Comparison of ENCODE assay signal across 29 mouse cellular contexts in genomic region chr3:55115989-55116388, GRCm38 (mm10). TPM values are rescaled to one million over a fixed set of nuclear protein-coding genes. Genes with fewer than 3 reads are reported as not detected.
DNase-seq lines count a peak whose midpoint lies in the region; ATAC-seq and TF ChIP-seq lines count a peak whose summit lies in the region.
"Had no signal": no experiment of that assay in that cellular context is flagged by ENCODE, and none has a peak within 500 bp of the region (broad histone marks: within the 10 kb centered on the region; RNA-seq: fewer than 3 reads in every experiment).

No protein-coding gene starts in this region.

- no peak overlapping the region for H3K27ac ChIP-seq in heart, embryonic 10.5 days
- 0 out of 2 replicates have a peak overlapping the region, but pooled peaks have one; percentile 32 for H3K27ac ChIP-seq in heart, embryonic 12.5 days (ENCODE audit: poor library complexity, severe bottlenecking)
- H3K27ac ChIP-seq: hindbrain, embryonic 15.5 days; kidney, embryonic 15.5 days; limb, embryonic 10.5 days; neural tube, embryonic 13.5 days had no signal

- no peak overlapping the region for H3K4me3 ChIP-seq in heart, embryonic 10.5 days
- no peak overlapping the region for H3K4me3 ChIP-seq in C2C12 (ENCODE audit: insufficient read depth, poor library complexity, severe bottlenecking)
- H3K4me3 ChIP-seq in heart, embryonic 12.5 days = no peak overlapping the region
- H3K4me3 ChIP-seq: hindbrain, embryonic 15.5 days; kidney, embryonic 15.5 days; limb, embryonic 10.5 days; neural tube, embryonic 13.5 days had no signal

- H3K9me3 ChIP-seq in heart, embryonic 10.5 days = no peaks in the 10 kb centered on the region
- no peaks in the 10 kb centered on the region for H3K9me3 ChIP-seq in heart, embryonic 12.5 days (replicated peaks)
- H3K9me3 ChIP-seq: hindbrain, embryonic 15.5 days; kidney, embryonic 15.5 days; limb, embryonic 10.5 days; neural tube, embryonic 13.5 days had no signal

- H3K4me2 ChIP-seq in heart, embryonic 12.5 days = 0 out of 2 replicates have a peak overlapping the region, but pooled peaks have one; percentile 15
- H3K4me2 ChIP-seq: hindbrain, embryonic 15.5 days; kidney, embryonic 15.5 days; neural tube, embryonic 13.5 days had no signal

- 56% methylated on average over 8 of the region's 8 CpGs for WGBS in heart, embryonic 10.5 days
- 48% methylated on average over 8 of the region's 8 CpGs for WGBS in heart, embryonic 12.5 days

- peaks cover 67% of the 10 kb centered on the region for H3K79me3 ChIP-seq in C2C12 (ENCODE audit: low read depth)

- no peak overlapping the region for H3K9ac ChIP-seq in heart, embryonic 12.5 days
- H3K9ac ChIP-seq: hindbrain, embryonic 15.5 days; kidney, embryonic 15.5 days; neural tube, embryonic 13.5 days had no signal

- peak; percentile 20 to 30 for DNase-seq in heart, adult 9 months (ENCODE audit: low spot score in 2 of 2)
- DNase-seq in heart, embryonic 10.5 days (ENCODE audit: low spot score) = no peak
- peak; percentile 44 to 63 for DNase-seq in heart, postnatal 10 days
- no peak for DNase-seq in testis, postnatal 14 days (ENCODE audit: low spot score)
- DNase-seq in urinary bladder, postnatal 4 days (ENCODE audit: low spot score in 2 of 2) = no peak
- DNase-seq: adrenal gland, adult 8-10 months; B cell, adult 2 months; cerebellum, adult 2 months; gastrocnemius, postnatal 14 days; liver; lung, postnatal 4 days; midbrain, embryonic 14.5 days; retina, postnatal 1 day; right cerebral cortex, postnatal 25 days; spleen, adult 18-20 months; thymus, postnatal 14 days had no signal

- intact Hi-C loops in heart, postnatal 10 days (cut with DNase I) = no loop called here

- peaks cover 42% of the 10 kb centered on the region for H3K4me1 ChIP-seq in heart, embryonic 10.5 days
- peaks cover 50% of the 10 kb centered on the region for H3K4me1 ChIP-seq in heart, embryonic 12.5 days (replicated peaks)

- H3ac ChIP-seq in C2C12 (ENCODE audit: control insufficient read depth, insufficient read length, low read depth) = no peak overlapping the region

- no peak for ATAC-seq in heart, embryonic 12.5 days (ENCODE audit: insufficient number of reproducible peaks, low FRiP score)
- ATAC-seq: activated CD4-positive, CD25-positive, alpha-beta regulatory T cell, adult 4 months; forebrain, embryonic 16.5 days had no signal

- H3K36me3 ChIP-seq in heart, embryonic 10.5 days = peaks cover 41% of the 10 kb centered on the region
- peaks cover 42% of the 10 kb centered on the region for H3K36me3 ChIP-seq in C2C12 (ENCODE audit: control insufficient read depth, insufficient read depth)
- H3K36me3 ChIP-seq in heart, embryonic 12.5 days = peaks cover 39% of the 10 kb centered on the region

- no peaks in the 10 kb centered on the region for H3K27me3 ChIP-seq in heart, embryonic 10.5 days (ENCODE audit: insufficient read depth, poor library complexity, severe bottlenecking)
- H3K27me3 ChIP-seq in C2C12 (ENCODE audit: control insufficient read depth, insufficient read depth, insufficient read length) = no peaks in the 10 kb centered on the region
- H3K27me3 ChIP-seq in heart, embryonic 12.5 days (replicated peaks) = no peaks in the 10 kb centered on the region
- H3K27me3 ChIP-seq: hindbrain, embryonic 15.5 days; kidney, embryonic 15.5 days; neural tube, embryonic 13.5 days had no signal

- TF ChIP-seq CTCF in C2C12 (IDR thresholded peaks at IDR 0.05; ENCODE audit: control insufficient read depth, insufficient read depth, insufficient read length) = no peak

- H3K79me2 ChIP-seq in C2C12 (ENCODE audit: control insufficient read depth, insufficient read depth) = peaks cover 85% of the 10 kb centered on the region

TF ChIP-seq in C2C12, 6 proteins besides CTCF, POLR2A, EP300 and RAD21:
- TF ChIP-seq MAX (IDR thresholded peaks at IDR 0.05) = peak; percentile 65
- TF ChIP-seq MYOG (IDR thresholded peaks at IDR 0.05; ENCODE audit: control insufficient read depth, extremely low read depth, insufficient read length) = no peak
- TF ChIP-seq MYOD1 (IDR thresholded peaks at IDR 0.05; ENCODE audit: control insufficient read depth, insufficient read length, low read depth) = no peak
- peak; percentile 55 for TF ChIP-seq USF1 (IDR thresholded peaks at IDR 0.05; ENCODE audit: low read depth)
TF ChIP-seq in C2C12: peak in this region for 2.

RNA-seq across cellular contexts. Expression of gene Spg20, which starts 4.1 kb away (rescaled TPM):
- polyA plus RNA-seq in heart, embryonic 10.5 days (2016; fragmentation: Nextera tagmentation; extraction: Ambion mirVana) = 54.8 and 54.9 TPM in 2 replicates
- polyA plus RNA-seq in C2C12 (2012; fragmentation: generic; extraction: Trizol) = 24.0 TPM
- 49.0 and 49.1 TPM in 2 replicates for polyA plus RNA-seq in heart, embryonic 12.5 days (2016; fragmentation: Nextera tagmentation; extraction: Ambion mirVana)
- total RNA-seq in heart, postnatal 10 days (2021) = 10 to 100 TPM; 38.7 to 45.3 TPM

RNA-seq across cellular contexts. Expression of gene Ccdc169, which starts 21.1 kb away (rescaled TPM):
- polyA plus RNA-seq in heart, embryonic 10.5 days (2016; fragmentation: Nextera tagmentation; extraction: Ambion mirVana) = 0.14 TPM in 1 of 2 replicates, not detected in the other
- 0.05 TPM for polyA plus RNA-seq in C2C12 (2012; fragmentation: generic; extraction: Trizol)
- 0.08 TPM in 1 of 2 replicates, not detected in the other for polyA plus RNA-seq in heart, embryonic 12.5 days (2016; fragmentation: Nextera tagmentation; extraction: Ambion mirVana)
- under 1 TPM; 0.10 to 0.15 TPM for total RNA-seq in heart, postnatal 10 days (2021)
- total RNA-seq: adrenal gland, adult 8-10 months; gastrocnemius, postnatal 14 days; hematopoietic stem cell, adult 5-6 weeks; layer of hippocampus, postnatal 14 days; megakaryocyte-erythroid progenitor cell, adult 5-6 weeks had no signal
- polyA plus RNA-seq: activated CD4-positive, CD25-positive, alpha-beta regulatory T cell, adult 4 months; intestine, embryonic 14.5 days; liver, embryonic 16.5 days; neural tube, embryonic 13.5 days had no signal

Comparison
In these comparisons a context has a peak if more than half of its experiments do, and no peak if none do; other contexts are left out.
1. DNase-seq: peak in heart, adult 9 months (2 of 2) and heart, postnatal 10 days (2 of 2); none in heart, embryonic 10.5 days (single experiment), testis, postnatal 14 days (single experiment) and urinary bladder, postnatal 4 days (0 of 2).